Mouse (Mus musculus): ENCODE results near the gene Nr1d1. TPM values are rescaled to one million over a fixed set of nuclear protein-coding genes. Genes with fewer than 3 reads are reported as not detected.

Gene Nr1d1
- polyA plus RNA-seq, 1 experiment = 27.7 TPM

DNA sequence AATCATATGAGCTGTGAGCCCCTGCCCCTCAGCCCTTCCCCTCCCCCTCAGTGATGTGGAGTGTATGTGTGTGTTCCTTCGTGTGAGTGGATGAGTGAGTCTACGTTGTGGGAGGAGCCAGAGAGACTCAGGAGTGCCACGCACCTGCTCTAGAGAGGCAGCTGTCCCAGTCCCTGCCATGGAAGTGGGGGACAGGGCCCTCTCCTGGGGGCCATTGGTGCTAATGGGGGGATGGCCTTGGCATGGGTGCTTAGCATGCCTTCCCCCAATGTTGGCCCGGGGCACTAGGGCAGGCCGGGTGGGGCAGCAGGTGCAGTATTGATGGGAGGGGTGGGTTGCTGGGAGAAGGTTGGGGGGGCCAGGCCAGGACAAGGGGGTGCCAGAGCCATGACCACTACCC, 8.3 kb downstream of the Nr1d1 start:
- Histone ChIP-seq H3K4me3 (ENCODE audit: extremely low read depth, insufficient read depth, insufficient read length) (no peak overlapping the region), H3K36me3 (ENCODE audit: control insufficient read depth, insufficient read depth, low read length) (no peaks in the 10 kb centered on the region; the same call in 1 of the 2 replicates), H3K27me3 (ENCODE audit: control insufficient read depth, insufficient read depth, low read length) (no peaks in the 10 kb centered on the region), H3K27ac (ENCODE audit: insufficient read depth, low read length) (no peak overlapping the region), H3K4me1 (ENCODE audit: control insufficient read depth, insufficient read depth, insufficient read length) (peaks cover 26% of the 10 kb centered on the region)
- no peak for DNase-seq (ENCODE audit: low read depth in 1 of 2, low spot score in 2 of 2)
- 59% methylated on average over 5 of the region's 5 CpGs for WGBS
- TF ChIP-seq CTCF (IDR thresholded peaks at IDR 0.05; ENCODE audit: extremely low read depth, insufficient read depth, insufficient read length, insufficient replicate concordance) (no peak), POLR2A (IDR thresholded peaks at IDR 0.05; ENCODE audit: low read depth, low read length) (no peak)

- 69% methylated on average over 1 of the region's 2 CpGs for WGBS
Measured at GRCm38 (mm10) chr11:98766346-98766745, 8.8 kb downstream of the Nr1d1 start.

GRCm38 (mm10) chr11:98765421-98766309, 9.5 kb downstream of the Nr1d1 start:
- H3K27ac ChIP-seq (ENCODE audit: insufficient read depth, low read length) = no peak overlapping the region
- WGBS = 41% methylated on average over 8 of the region's 9 CpGs
- H3K4me3 ChIP-seq (ENCODE audit: extremely low read depth, insufficient read depth, insufficient read length) = no peak overlapping the region
- no peak for DNase-seq (ENCODE audit: low read depth in 1 of 2, low spot score in 2 of 2)
- H3K4me1 ChIP-seq (ENCODE audit: control insufficient read depth, insufficient read depth, insufficient read length) = peaks cover 22% of the 10 kb centered on the region
- TF ChIP-seq POLR2A (IDR thresholded peaks at IDR 0.05; ENCODE audit: low read depth, low read length) (no peak), CTCF (IDR thresholded peaks at IDR 0.05; ENCODE audit: extremely low read depth, insufficient read depth, insufficient read length, insufficient replicate concordance) (no peak)
- no peaks in the 10 kb centered on the region; the same call in 1 of the 2 replicates for H3K36me3 ChIP-seq (ENCODE audit: control insufficient read depth, insufficient read depth, low read length)
- H3K27me3 ChIP-seq (ENCODE audit: control insufficient read depth, insufficient read depth, low read length) = no peaks in the 10 kb centered on the region

More at GRCm38 (mm10) chr11:98766346-98766745, 8.8 kb downstream of the Nr1d1 start:
- no peak for DNase-seq (ENCODE audit: low read depth in 1 of 2, low spot score in 2 of 2)
- TF ChIP-seq POLR2A (IDR thresholded peaks at IDR 0.05; ENCODE audit: low read depth, low read length) (no peak), CTCF (IDR thresholded peaks at IDR 0.05; ENCODE audit: extremely low read depth, insufficient read depth, insufficient read length, insufficient replicate concordance) (no peak)
- H3K27me3 ChIP-seq (ENCODE audit: control insufficient read depth, insufficient read depth, low read length) = no peaks in the 10 kb centered on the region
- peaks cover 25% of the 10 kb centered on the region for H3K4me1 ChIP-seq (ENCODE audit: control insufficient read depth, insufficient read depth, insufficient read length)
- H3K4me3 ChIP-seq (ENCODE audit: extremely low read depth, insufficient read depth, insufficient read length) = no peak overlapping the region
- no peaks in the 10 kb centered on the region; the same call in 1 of the 2 replicates for H3K36me3 ChIP-seq (ENCODE audit: control insufficient read depth, insufficient read depth, low read length)
- no peak overlapping the region for H3K27ac ChIP-seq (ENCODE audit: insufficient read depth, low read length)

DNA sequence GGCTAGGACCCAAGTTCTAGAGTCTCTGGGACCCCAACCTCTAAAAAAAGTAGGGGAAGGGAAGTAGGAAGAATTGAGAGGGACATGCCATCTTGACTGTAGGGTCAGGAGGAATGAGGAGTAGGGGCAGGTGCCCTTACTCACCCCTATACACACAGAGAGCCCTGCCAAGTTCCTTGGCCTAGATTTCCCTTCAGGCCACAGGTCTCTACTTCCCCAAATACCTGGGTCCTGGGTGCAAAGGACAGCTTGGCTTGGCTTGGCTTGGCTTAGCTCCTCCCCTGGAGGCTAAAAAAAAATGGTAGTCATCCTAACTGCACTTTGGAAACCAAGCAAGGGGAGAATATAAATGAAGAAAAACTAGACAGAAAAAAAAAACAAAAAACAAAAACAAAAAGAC, 10.4 kb downstream of the Nr1d1 start:
- no peak for DNase-seq (ENCODE audit: low read depth in 1 of 2, low spot score in 2 of 2)
- Histone ChIP-seq H3K4me1 (ENCODE audit: control insufficient read depth, insufficient read depth, insufficient read length) (peaks cover 13% of the 10 kb centered on the region), H3K27me3 (ENCODE audit: control insufficient read depth, insufficient read depth, low read length) (no peaks in the 10 kb centered on the region), H3K36me3 (ENCODE audit: control insufficient read depth, insufficient read depth, low read length) (no peaks in the 10 kb centered on the region; the same call in 1 of the 2 replicates), H3K27ac (ENCODE audit: insufficient read depth, low read length) (no peak overlapping the region), H3K4me3 (ENCODE audit: extremely low read depth, insufficient read depth, insufficient read length) (no peak overlapping the region)
- no peak for TF ChIP-seq CTCF (IDR thresholded peaks at IDR 0.05; ENCODE audit: extremely low read depth, insufficient read depth, insufficient read length, insufficient replicate concordance)
- no peak for TF ChIP-seq POLR2A (IDR thresholded peaks at IDR 0.05; ENCODE audit: low read depth, low read length)

DNA sequence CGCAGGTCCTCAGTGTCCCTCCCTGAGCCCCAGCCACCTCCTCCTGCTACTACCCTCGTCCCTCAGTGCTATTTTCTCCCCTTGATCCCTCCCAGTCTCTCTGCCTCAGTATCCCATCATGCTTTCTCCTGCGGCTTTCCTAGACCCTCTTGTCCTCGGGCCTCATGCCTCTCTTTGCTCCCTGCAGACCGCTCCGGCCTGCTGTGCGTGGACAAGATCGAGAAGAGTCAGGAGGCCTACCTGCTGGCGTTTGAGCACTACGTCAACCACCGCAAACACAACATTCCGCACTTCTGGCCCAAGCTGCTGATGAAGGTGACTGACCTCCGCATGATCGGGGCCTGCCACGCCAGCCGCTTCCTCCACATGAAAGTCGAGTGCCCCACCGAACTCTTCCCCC, 11.0 kb downstream of the Nr1d1 start:
- no peak overlapping the region for H3K4me3 ChIP-seq (ENCODE audit: extremely low read depth, insufficient read depth, insufficient read length)
- no peaks in the 10 kb centered on the region; the same call in 1 of the 2 replicates for H3K36me3 ChIP-seq (ENCODE audit: control insufficient read depth, insufficient read depth, low read length)
- no peak for TF ChIP-seq POLR2A (IDR thresholded peaks at IDR 0.05; ENCODE audit: low read depth, low read length)
- no peak for TF ChIP-seq CTCF (IDR thresholded peaks at IDR 0.05; ENCODE audit: extremely low read depth, insufficient read depth, insufficient read length, insufficient replicate concordance)
- no peaks in the 10 kb centered on the region for H3K27me3 ChIP-seq (ENCODE audit: control insufficient read depth, insufficient read depth, low read length)
- DNase-seq (ENCODE audit: low read depth in 1 of 2, low spot score in 2 of 2) = no peak
- 85% methylated on average over 18 of the region's 18 CpGs for WGBS
- H3K4me1 ChIP-seq (ENCODE audit: control insufficient read depth, insufficient read depth, insufficient read length) = peaks cover 11% of the 10 kb centered on the region
- H3K27ac ChIP-seq (ENCODE audit: insufficient read depth, low read length) = no peak overlapping the region

GRCm38 (mm10) chr11:98763502-98763861, 11.7 kb downstream of the Nr1d1 start:
- WGBS = 94% methylated on average over 8 of the region's 8 CpGs
- TF ChIP-seq POLR2A (IDR thresholded peaks at IDR 0.05; ENCODE audit: low read depth, low read length) (no peak), CTCF (IDR thresholded peaks at IDR 0.05; ENCODE audit: extremely low read depth, insufficient read depth, insufficient read length, insufficient replicate concordance) (no peak)

More at GRCm38 (mm10) chr11:98763502-98763861, 11.7 kb downstream of the Nr1d1 start:
- H3K4me1 ChIP-seq (ENCODE audit: control insufficient read depth, insufficient read depth, insufficient read length) = peaks cover 10% of the 10 kb centered on the region
- no peak overlapping the region for H3K27ac ChIP-seq (ENCODE audit: insufficient read depth, low read length)
- H3K4me3 ChIP-seq (ENCODE audit: extremely low read depth, insufficient read depth, insufficient read length) = no peak overlapping the region
- H3K36me3 ChIP-seq (ENCODE audit: control insufficient read depth, insufficient read depth, low read length) = no peaks in the 10 kb centered on the region; the same call in 1 of the 2 replicates
- H3K27me3 ChIP-seq (ENCODE audit: control insufficient read depth, insufficient read depth, low read length) = no peaks in the 10 kb centered on the region
- no peak for DNase-seq (ENCODE audit: low read depth in 1 of 2, low spot score in 2 of 2)

Measured in spleen, adult 2 months (tissue).